Comparison of ENCODE assay signal across 15 mouse cellular contexts in the genomic region with DNA sequence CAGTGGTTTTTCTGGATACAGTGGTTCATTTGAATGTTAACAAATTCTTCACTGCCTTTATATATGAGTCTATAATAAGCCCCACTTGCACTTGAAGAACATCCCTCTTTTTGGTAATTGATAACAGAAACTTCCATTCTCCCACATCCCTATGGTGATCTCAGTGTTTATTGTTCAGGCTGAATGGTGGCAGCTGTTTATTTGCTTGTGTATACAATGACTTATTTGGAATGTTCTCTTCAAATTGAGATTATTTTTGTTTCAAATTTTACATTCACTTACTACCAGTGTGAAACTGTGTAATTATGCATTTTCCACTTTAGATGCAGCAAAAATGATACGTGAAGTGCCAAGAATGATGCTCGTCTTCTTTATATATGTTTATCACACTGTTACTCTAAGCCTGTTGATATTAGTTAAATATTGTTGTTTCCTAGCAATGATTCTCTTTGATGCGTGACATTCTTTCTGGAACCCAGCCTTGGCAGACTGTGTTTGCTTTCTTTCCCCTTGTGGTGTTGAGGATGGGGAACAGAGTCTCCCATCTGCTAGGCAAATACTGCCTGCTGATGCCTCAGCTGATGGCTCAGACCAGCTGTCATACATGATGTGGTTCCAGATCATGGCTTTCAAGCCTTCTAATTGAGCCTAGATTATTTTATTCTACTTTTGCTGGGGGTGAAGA.
DNase-seq lines count a peak whose midpoint lies in the region; ATAC-seq and TF ChIP-seq lines count a peak whose summit lies in the region.
"Had no signal": no experiment of that assay in that cellular context is flagged by ENCODE, and none has a peak within 500 bp of the region (broad histone marks: within the 10 kb centered on the region; RNA-seq: fewer than 3 reads in every experiment).

No protein-coding gene starts in this region.

- 62% methylated on average over 3 of the region's 3 CpGs for WGBS in intestine, embryonic 16.5 days

- intact Hi-C loops in left cerebral cortex, postnatal 25 days (cut with DNase I): no loop called here
- intact Hi-C loops in left cerebral cortex, adult 2 months (cut with DNase I): no loop called here

- no peaks in the 10 kb centered on the region for H3K4me1 ChIP-seq in intestine, embryonic 16.5 days (ENCODE audit: control insufficient read depth, insufficient read depth, low read length)
- H3K4me1 ChIP-seq: embryonic facial prominence, embryonic 15.5 days; heart, embryonic 10.5 days; hindbrain, embryonic 10.5 days; liver, embryonic 13.5 days; midbrain, embryonic 10.5 days had no signal

- no peaks in the 10 kb centered on the region for H3K36me3 ChIP-seq in intestine, embryonic 16.5 days (ENCODE audit: control insufficient read depth, insufficient read depth, low read length)
- H3K36me3 ChIP-seq: embryonic facial prominence, embryonic 15.5 days; heart, embryonic 10.5 days; hindbrain, embryonic 10.5 days; liver, embryonic 13.5 days; midbrain, embryonic 10.5 days had no signal

- H3K27me3 ChIP-seq in intestine, embryonic 16.5 days (replicated peaks; ENCODE audit: control insufficient read depth, insufficient read depth, low read length): no peaks in the 10 kb centered on the region
- H3K27me3 ChIP-seq: embryonic facial prominence, embryonic 15.5 days; liver, embryonic 13.5 days had no signal

- peak; percentile 7 to 16 for DNase-seq in left cerebral cortex, postnatal 25 days (ENCODE audit: low spot score in 2 of 2)
- DNase-seq in left cerebral cortex, adult 2 months (ENCODE audit: extremely low spot score in 1 of 2, low spot score in 2 of 2): no peak
- peak; percentile 59 for DNase-seq in brain, embryonic 18.5 days (ENCODE audit: low read depth, low spot score)
- peak; percentile 92 for DNase-seq in cerebellum, adult 9-10 months
- DNase-seq in layer of hippocampus, adult 9-10 months (ENCODE audit: low spot score): peak; percentile 70
- no peak for DNase-seq in urinary bladder, adult 2 months (ENCODE audit: low spot score)
- DNase-seq in spleen, postnatal 10 days (ENCODE audit: low spot score in 2 of 2): no peak
- DNase-seq: liver, embryonic 13.5 days had no signal

- H3K27ac ChIP-seq in left cerebral cortex, adult 2 months: no peak overlapping the region
- H3K27ac ChIP-seq in intestine, embryonic 16.5 days (ENCODE audit: low read length): no peak overlapping the region
- H3K27ac ChIP-seq: embryonic facial prominence, embryonic 15.5 days; heart, embryonic 10.5 days; hindbrain, embryonic 10.5 days; liver, embryonic 13.5 days; midbrain, embryonic 10.5 days; stomach, postnatal 0 days had no signal

- H3K4me3 ChIP-seq in left cerebral cortex, adult 2 months: no peak overlapping the region
- no peak overlapping the region for H3K4me3 ChIP-seq in intestine, embryonic 16.5 days (ENCODE audit: low read length)
- H3K4me3 ChIP-seq: embryonic facial prominence, embryonic 15.5 days; heart, embryonic 10.5 days; hindbrain, embryonic 10.5 days; liver, embryonic 13.5 days; midbrain, embryonic 10.5 days had no signal

- no peak overlapping the region for H3K4me2 ChIP-seq in intestine, embryonic 16.5 days (ENCODE audit: low read depth, low read length)
- H3K4me2 ChIP-seq: embryonic facial prominence, embryonic 15.5 days; liver, embryonic 13.5 days had no signal

- H3K9me3 ChIP-seq in intestine, embryonic 16.5 days (ENCODE audit: control insufficient read depth, low read length): no peaks in the 10 kb centered on the region
- H3K9me3 ChIP-seq: embryonic facial prominence, embryonic 15.5 days; heart, embryonic 10.5 days; hindbrain, embryonic 10.5 days; liver, embryonic 13.5 days; midbrain, embryonic 10.5 days had no signal

- ATAC-seq in intestine, embryonic 16.5 days: no peak
- ATAC-seq: CD4-positive, CD25-positive, alpha-beta regulatory T cell, adult 4 months had no signal

- no peak overlapping the region for H3K9ac ChIP-seq in intestine, embryonic 16.5 days (ENCODE audit: low read depth, low read length)
- H3K9ac ChIP-seq: embryonic facial prominence, embryonic 15.5 days; liver, embryonic 13.5 days had no signal

- TF ChIP-seq CTCF in left cerebral cortex, adult 2 months (IDR thresholded peaks at IDR 0.05): no peak

Comparison
In these comparisons a context has a peak if more than half of its experiments do, and no peak if none do; other contexts are left out.
1. DNase-seq: peak in left cerebral cortex, postnatal 25 days (2 of 2), brain, embryonic 18.5 days (single experiment), cerebellum, adult 9-10 months (single experiment) and layer of hippocampus, adult 9-10 months (single experiment); none in left cerebral cortex, adult 2 months (0 of 2), urinary bladder, adult 2 months (single experiment) and spleen, postnatal 10 days (0 of 2).